Mouse (Mus musculus) liver, embryonic 14.5 days (tissue): ENCODE measurements around the gene Ccdc124.

Experiments used
- CTCF ChIP-seq: IDR thresholded peaks from 2 replicates; pipeline ENCODE4 v1.5.1; 2016; ENCODE audit warnings: antibody characterized with exemption, low read depth, control low read depth
- EP300 ChIP-seq: IDR thresholded peaks from 2 replicates; pipeline ENCODE4 v1.6.1; 2016; ENCODE audit warnings: antibody characterized with exemption, low read depth

DNA sequence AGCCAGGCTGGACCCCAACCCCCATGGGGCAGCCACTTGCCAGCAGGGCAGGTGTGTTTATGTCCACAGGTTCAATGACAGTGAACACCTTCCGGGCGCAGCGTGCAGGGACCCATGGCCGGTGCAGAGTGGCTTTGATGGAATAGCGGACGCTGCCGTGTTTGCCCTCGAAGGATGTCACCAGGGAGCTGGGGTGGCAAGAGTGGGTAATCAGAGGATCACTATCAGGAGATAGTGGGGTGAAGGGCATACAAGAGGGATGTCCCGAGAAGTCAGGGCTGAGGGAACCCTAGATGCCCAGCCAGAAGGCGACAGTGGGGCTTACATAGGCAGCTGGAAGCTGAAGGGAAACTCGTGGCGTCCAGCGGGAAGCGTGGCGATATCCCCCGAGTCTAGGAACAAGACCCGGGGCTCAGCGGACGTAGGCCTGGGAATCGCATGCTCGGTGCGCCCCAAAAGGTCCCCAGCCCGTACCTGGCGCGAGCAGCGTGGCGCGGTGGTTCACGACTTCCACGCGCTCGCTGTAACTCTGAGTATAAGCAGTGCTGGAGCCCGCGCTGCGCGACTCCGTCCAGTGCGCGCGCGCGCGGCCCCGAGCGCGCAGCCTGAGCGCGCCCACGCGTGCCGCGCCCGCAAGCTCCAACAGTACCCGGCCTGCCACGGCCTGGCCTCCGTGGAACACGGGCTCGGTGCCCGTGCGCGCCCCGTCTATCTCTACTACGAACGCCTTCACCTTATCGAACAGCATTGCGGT is 34.9 kb downstream of the Ccdc124 start:
- TF ChIP-seq CTCF (0 out of 2 replicates have a peak, but pooled peaks have one; percentile 9), EP300 (no peak; the same call in 1 of the 2 replicates)
